In the genomic region with DNA sequence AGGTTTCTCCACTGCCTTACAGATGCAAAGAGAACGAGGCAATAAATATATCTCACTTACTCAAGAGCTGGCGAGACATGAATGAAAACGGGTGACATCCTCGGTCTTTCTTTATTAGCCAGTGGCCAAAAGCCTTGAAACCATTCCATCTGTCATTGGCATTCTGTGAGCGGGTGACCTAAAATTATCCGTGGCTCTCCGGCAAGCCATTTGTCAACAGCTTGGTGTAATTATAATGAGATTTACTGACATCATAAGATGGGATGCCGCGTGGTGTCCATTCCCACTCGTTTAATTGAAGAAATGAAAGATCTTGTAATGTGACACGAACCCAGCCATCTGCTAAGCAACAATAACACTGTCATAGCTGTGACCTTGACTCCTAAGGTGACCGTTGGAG, we compare ENCODE assay signal across 29 mouse cellular contexts. TPM values are rescaled to one million over a fixed set of nuclear protein-coding genes. Genes with fewer than 3 reads are reported as not detected.
A peak's percentile ranks its signal among the peaks of the same experiment; 100 is the strongest.
DNase-seq lines count a peak whose midpoint lies in the region; ATAC-seq and TF ChIP-seq lines count a peak whose summit lies in the region.
"Had no signal": no experiment of that assay in that cellular context is flagged by ENCODE, and none has a peak within 500 bp of the region (broad histone marks: within the 10 kb centered on the region; RNA-seq: fewer than 3 reads in every experiment).

No protein-coding gene starts in this region.

- H3K36me3 ChIP-seq in heart, embryonic 12.5 days = no peaks in the 10 kb centered on the region
- H3K36me3 ChIP-seq: embryonic facial prominence, embryonic 12.5 days; hindbrain, embryonic 15.5 days; intestine, embryonic 15.5 days; limb, embryonic 13.5 days; liver, embryonic 13.5 days; midbrain, embryonic 12.5 days; neural tube, embryonic 12.5 days had no signal

- no peak overlapping the region for H3K4me3 ChIP-seq in heart, embryonic 12.5 days
- H3K4me3 ChIP-seq: embryonic facial prominence, embryonic 12.5 days; erythroblast, embryonic 14.5 days; forebrain, embryonic 13.5 days; hindbrain, embryonic 15.5 days; intestine, embryonic 15.5 days; limb, embryonic 13.5 days; liver, embryonic 13.5 days; midbrain, embryonic 12.5 days; neural tube, embryonic 12.5 days had no signal

- no peaks in the 10 kb centered on the region; the same call in 1 of the 2 replicates for H3K4me1 ChIP-seq in heart, embryonic 12.5 days (replicated peaks)
- H3K4me1 ChIP-seq: embryonic facial prominence, embryonic 12.5 days; forebrain, embryonic 13.5 days; hindbrain, embryonic 15.5 days; intestine, embryonic 15.5 days; limb, embryonic 13.5 days; midbrain, embryonic 12.5 days; neural tube, embryonic 12.5 days had no signal

- no peak overlapping the region for H3K9ac ChIP-seq in heart, embryonic 12.5 days
- H3K9ac ChIP-seq: embryonic facial prominence, embryonic 12.5 days; forebrain, embryonic 13.5 days; hindbrain, embryonic 15.5 days; intestine, embryonic 15.5 days; limb, embryonic 13.5 days; liver, embryonic 13.5 days; midbrain, embryonic 12.5 days; neural tube, embryonic 12.5 days had no signal

- no peak overlapping the region for H3K27ac ChIP-seq in heart, embryonic 12.5 days (ENCODE audit: poor library complexity, severe bottlenecking)
- H3K27ac ChIP-seq: embryonic facial prominence, embryonic 12.5 days; forebrain, embryonic 13.5 days; hindbrain, embryonic 15.5 days; intestine, embryonic 15.5 days; limb, embryonic 13.5 days; liver, embryonic 13.5 days; midbrain, embryonic 12.5 days; neural tube, embryonic 12.5 days had no signal

- no peak for TF ChIP-seq CTCF in brain, embryonic 14.5 days (IDR thresholded peaks at IDR 0.05; ENCODE audit: borderline replicate concordance, extremely low read depth, insufficient read depth, insufficient read length)

- peak; percentile 6 for DNase-seq in cerebellum, adult 11-12 months
- no peak for DNase-seq in cerebellum, postnatal 25 days
- DNase-seq in heart, adult 8-10 months (ENCODE audit: low spot score) = peak; percentile 11
- peak; percentile 9 for DNase-seq in Muller cell, postnatal 12 days (ENCODE audit: inconsistent ontology term)
- peak; percentile 15 for DNase-seq in brain, embryonic 14.5 days (ENCODE audit: low read depth)
- DNase-seq in gastrocnemius, postnatal 10 days = no peak
- DNase-seq: gastrocnemius, postnatal 14 days; heart, postnatal 36 days; liver, embryonic 13.5 days; thymus, postnatal 25 days had no signal

- no peak for TF ChIP-seq POLR2A in brain, embryonic 14.5 days (IDR thresholded peaks at IDR 0.05; ENCODE audit: borderline replicate concordance, extremely low read depth, insufficient read depth, insufficient read length, poor library complexity, severe bottlenecking)

- H3K9me3 ChIP-seq in heart, embryonic 12.5 days (replicated peaks) = no peaks in the 10 kb centered on the region
- H3K9me3 ChIP-seq: embryonic facial prominence, embryonic 12.5 days; forebrain, embryonic 13.5 days; hindbrain, embryonic 15.5 days; intestine, embryonic 15.5 days; limb, embryonic 13.5 days; liver, embryonic 13.5 days; midbrain, embryonic 12.5 days; neural tube, embryonic 12.5 days had no signal

- ATAC-seq in heart, embryonic 12.5 days (ENCODE audit: insufficient number of reproducible peaks, low FRiP score) = no peak
- ATAC-seq: forebrain, embryonic 13.5 days; intestine, embryonic 15.5 days had no signal

- 80% methylated on average over 12 of the region's 12 CpGs for WGBS in heart, embryonic 12.5 days

- no peak overlapping the region for H3K4me2 ChIP-seq in heart, embryonic 12.5 days
- H3K4me2 ChIP-seq: embryonic facial prominence, embryonic 12.5 days; forebrain, embryonic 13.5 days; heart, embryonic 11.5 days; hindbrain, embryonic 15.5 days; intestine, embryonic 15.5 days; limb, embryonic 13.5 days; liver, embryonic 13.5 days; midbrain, embryonic 12.5 days; neural tube, embryonic 12.5 days had no signal

- peaks cover 16% of the 10 kb centered on the region for H3K27me3 ChIP-seq in heart, embryonic 12.5 days (replicated peaks)
- H3K27me3 ChIP-seq: embryonic facial prominence, embryonic 12.5 days; hindbrain, embryonic 15.5 days; intestine, embryonic 15.5 days; limb, embryonic 13.5 days had no signal

RNA-seq across cellular contexts. Expression of a gene that starts 9.3 kb away (rescaled TPM):
- under 1 TPM in 1 of 4 experiments, not detected in 3; 0.19 TPM for total RNA-seq in heart, adult 8-10 months (2022)
- not detected in 2 replicates for polyA plus RNA-seq in heart, embryonic 12.5 days (2016; fragmentation: Nextera tagmentation; extraction: Ambion mirVana)
- polyA plus RNA-seq in brain, embryonic 14.5 days (2012; rRNA removed) = not detected in 2 replicates
- total RNA-seq in gastrocnemius, postnatal 10 days (2021) = not detected
- total RNA-seq: gastrocnemius, postnatal 14 days; heart, postnatal 36 days; layer of hippocampus, adult 18-20 months; layer of hippocampus, postnatal 25 days; left cerebral cortex, postnatal 14 days; megakaryocyte progenitor cell, adult 5-6 weeks; monocyte, adult 5-6 weeks had no signal
- polyA plus RNA-seq: embryonic facial prominence, embryonic 12.5 days; erythroblast, embryonic 14.5 days; forebrain, embryonic 13.5 days; frontal cortex, adult 2 months; heart, embryonic 11.5 days; hindbrain, embryonic 15.5 days; intestine, embryonic 15.5 days; kidney, embryonic 14.5 days; limb, embryonic 13.5 days; lung, embryonic 16.5 days; midbrain, embryonic 12.5 days; neural tube, embryonic 12.5 days had no signal

RNA-seq across cellular contexts. Expression of a gene that starts 42.0 kb away (rescaled TPM):
- not detected for total RNA-seq in heart, adult 8-10 months (2022)
- polyA plus RNA-seq in heart, embryonic 12.5 days (2016; fragmentation: Nextera tagmentation; extraction: Ambion mirVana) = 0.72 TPM in 1 of 2 replicates, not detected in the other
- 0.69 and 0.88 TPM in 2 replicates for polyA plus RNA-seq in brain, embryonic 14.5 days (2012; rRNA removed)
- under 1 TPM in 1 of 2 experiments, not detected in 1; 0.32 TPM for total RNA-seq in gastrocnemius, postnatal 10 days (2021)
- total RNA-seq: gastrocnemius, postnatal 14 days; heart, postnatal 36 days; megakaryocyte progenitor cell, adult 5-6 weeks; MEL; monocyte, adult 5-6 weeks had no signal
- polyA plus RNA-seq: erythroblast, embryonic 14.5 days; liver, embryonic 13.5 days had no signal

RNA-seq across cellular contexts. Expression of a gene that starts 45.2 kb away (rescaled TPM):
- total RNA-seq in heart, adult 8-10 months (2022) = 10 to 100 TPM; 78.0 to 97.5 (median 87.2) TPM
- 39.9 and 41.2 TPM in 2 replicates for polyA plus RNA-seq in heart, embryonic 12.5 days (2016; fragmentation: Nextera tagmentation; extraction: Ambion mirVana)
- 39.7 and 46.3 TPM in 2 replicates for polyA plus RNA-seq in brain, embryonic 14.5 days (2012; rRNA removed)
- 10 to 100 TPM; 78.0 to 86.1 TPM for total RNA-seq in gastrocnemius, postnatal 10 days (2021)

RNA-seq across cellular contexts. Expression of a gene that starts 55.4 kb away (rescaled TPM):
- 10 to 100 TPM; 85.1 to 94.4 (median 88.7) TPM for total RNA-seq in heart, adult 8-10 months (2022)
- polyA plus RNA-seq in heart, embryonic 12.5 days (2016; fragmentation: Nextera tagmentation; extraction: Ambion mirVana) = 36.5 TPM in 2 replicates
- 13.9 and 14.8 TPM in 2 replicates for polyA plus RNA-seq in brain, embryonic 14.5 days (2012; rRNA removed)
- total RNA-seq in gastrocnemius, postnatal 10 days (2021) = 10 to 100 TPM; 30.7 to 33.6 TPM

RNA-seq across cellular contexts. Expression of a gene that starts 58.3 kb away (rescaled TPM):
- 100 to 1,000 TPM; 172 to 208 (median 186) TPM for total RNA-seq in heart, adult 8-10 months (2022)
- 17.3 and 18.2 TPM in 2 replicates for polyA plus RNA-seq in heart, embryonic 12.5 days (2016; fragmentation: Nextera tagmentation; extraction: Ambion mirVana)
- 28.0 and 31.5 TPM in 2 replicates for polyA plus RNA-seq in brain, embryonic 14.5 days (2012; rRNA removed)
- 100 to 1,000 TPM; 127 to 132 TPM for total RNA-seq in gastrocnemius, postnatal 10 days (2021)

Comparison
In these comparisons a context has a peak if more than half of its experiments do, and no peak if none do; other contexts are left out.
1. DNase-seq: peak in cerebellum, adult 11-12 months (single experiment), heart, adult 8-10 months (single experiment), Muller cell, postnatal 12 days (single experiment) and brain, embryonic 14.5 days (single experiment); none in cerebellum, postnatal 25 days (0 of 2) and gastrocnemius, postnatal 10 days (single experiment).